Mouse (Mus musculus): Measurements from ENCODE around the gene Zdhhc13.

Gene Zdhhc13

DNA sequence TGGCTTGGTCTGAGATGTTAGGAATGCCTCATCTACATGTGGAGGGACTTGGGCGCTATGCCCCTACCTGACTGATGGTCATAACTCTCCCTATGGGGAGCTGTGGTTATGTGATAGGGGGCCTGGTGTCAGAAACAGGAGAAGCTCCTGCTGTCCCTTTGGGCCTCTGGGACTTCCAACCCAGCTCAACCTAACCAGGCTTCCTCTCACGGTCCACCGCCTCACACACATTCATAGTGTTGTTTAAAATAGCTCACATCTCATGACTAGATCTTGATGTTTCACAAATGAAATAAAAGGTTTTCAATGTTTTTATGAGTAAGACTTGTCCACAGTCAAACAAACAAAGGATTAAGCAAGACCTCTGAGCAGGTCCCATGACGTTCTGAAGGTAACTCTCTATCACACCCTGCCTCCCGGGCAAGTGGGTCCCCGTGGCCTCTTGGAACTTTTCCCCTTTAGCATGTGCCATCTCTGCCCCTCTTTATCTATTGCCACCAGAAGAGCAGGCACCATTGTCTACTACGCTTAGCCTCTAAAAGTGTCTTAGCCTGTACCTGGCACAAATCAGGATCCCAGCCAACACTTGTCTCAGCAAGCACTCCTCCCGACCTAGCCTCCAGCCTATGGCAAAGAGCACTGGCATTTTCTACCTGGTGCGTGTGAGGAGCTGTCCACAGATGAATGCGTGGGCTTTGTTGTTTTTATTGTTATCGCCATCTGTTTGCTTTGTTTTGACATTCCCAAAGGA, 3.9 kb upstream of the Zdhhc13 start:
- DNase-seq (ENCODE audit: low spot score), result no peak

DNA sequence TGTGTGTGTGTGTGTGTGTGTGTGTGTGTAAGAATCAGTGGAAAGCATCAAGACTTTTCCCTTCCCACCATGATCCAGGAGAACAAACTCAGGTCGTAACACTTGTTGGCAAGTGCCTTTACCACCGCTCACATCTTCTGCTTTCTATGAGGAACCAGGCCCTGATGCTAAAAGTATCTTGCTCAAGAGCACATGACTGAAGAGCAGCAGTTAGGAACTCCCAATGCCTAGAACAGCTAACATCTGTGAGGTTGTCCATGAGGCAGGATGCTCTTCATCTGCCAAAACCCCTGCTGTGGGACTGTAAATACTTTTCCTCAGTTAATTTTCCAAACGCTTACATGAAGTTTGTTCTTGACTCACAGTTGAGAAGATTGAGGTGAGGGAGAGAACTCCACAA, 455 bp upstream of the Zdhhc13 start:
- peak; percentile 6 for DNase-seq (ENCODE audit: low spot score)

DNA sequence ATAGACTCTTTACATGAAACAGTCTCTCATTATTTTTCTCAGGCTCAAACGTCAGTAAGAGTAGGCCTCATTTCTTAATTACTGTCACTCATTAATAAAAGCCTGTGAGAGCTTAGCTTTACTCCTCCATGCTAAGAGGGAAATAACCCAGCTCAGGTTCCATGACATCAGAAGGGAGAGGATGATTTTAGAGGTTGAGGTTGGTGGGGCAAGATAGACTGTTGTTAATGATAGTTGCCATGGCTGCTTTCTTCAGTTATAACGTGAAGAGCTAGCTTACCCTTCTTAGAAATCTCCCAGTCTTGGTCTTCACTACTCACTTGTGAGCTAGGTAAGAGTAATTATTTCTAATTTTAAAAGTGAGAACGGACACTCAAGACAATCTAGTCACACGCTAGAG, 1.3 kb downstream of the Zdhhc13 start:
- no peak for DNase-seq (ENCODE audit: low spot score)

DNA sequence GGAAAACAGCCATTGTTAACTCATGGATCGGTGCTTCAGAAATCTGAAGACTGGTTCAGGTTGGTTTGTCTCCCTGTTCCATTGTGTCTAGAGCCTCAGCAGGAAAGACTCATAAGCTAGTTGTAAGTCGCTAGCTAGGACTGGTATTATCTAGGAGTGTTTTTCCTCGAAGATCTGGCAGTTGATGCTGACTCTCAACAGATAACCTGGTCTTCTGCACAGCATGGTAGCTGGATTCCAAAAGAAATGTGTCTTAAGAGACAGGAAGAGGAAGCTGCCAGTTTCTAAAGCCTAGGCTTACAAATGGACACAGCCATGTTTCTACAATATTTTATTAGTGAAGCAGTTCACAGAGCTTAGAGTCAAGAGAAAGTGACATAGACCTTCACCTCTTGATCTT, 2.6 kb downstream of the Zdhhc13 start:
- no peak for DNase-seq (ENCODE audit: low spot score)

DNA sequence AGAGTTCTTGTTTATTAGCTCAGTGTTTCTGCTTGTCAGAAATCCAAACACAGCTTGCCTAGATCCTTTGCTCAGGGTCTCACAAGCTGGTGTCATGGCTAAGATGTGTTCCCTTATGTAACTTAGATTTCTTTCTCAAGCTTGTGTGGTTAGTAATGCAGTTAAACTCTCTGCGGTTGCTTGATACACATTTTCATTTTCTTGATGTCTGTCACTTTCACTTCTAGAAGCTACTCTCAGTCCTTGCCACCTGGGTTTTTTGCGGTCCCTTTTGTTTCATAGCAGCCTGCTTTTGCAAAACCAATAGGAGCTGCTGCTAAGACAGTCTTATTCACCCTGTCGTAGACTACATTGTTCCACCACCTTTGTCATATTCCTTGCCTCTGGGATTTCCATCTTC, 6.3 kb downstream of the Zdhhc13 start:
- DNase-seq (ENCODE audit: low spot score), result no peak

DNA sequence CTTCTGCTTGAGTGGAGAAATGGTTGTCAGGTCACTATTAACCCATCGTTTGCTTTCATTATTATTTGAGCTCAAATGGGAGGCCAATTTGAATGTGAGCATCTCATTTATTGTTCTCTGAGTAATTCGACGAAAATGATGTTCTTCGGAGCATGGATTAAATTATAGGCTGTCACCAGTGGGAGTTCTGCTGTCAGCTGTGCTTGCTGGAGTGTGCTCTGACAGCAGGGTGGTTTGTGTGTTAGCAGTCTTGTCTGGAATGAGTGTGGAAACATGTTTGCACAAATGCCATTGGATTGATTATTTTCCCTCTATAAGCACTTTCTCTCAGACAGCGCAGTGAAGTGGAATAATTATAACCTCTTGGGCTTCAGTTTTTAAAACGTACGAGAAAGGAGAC, 14.6 kb downstream of the Zdhhc13 start:
- DNase-seq (ENCODE audit: low spot score), result no peak

DNA sequence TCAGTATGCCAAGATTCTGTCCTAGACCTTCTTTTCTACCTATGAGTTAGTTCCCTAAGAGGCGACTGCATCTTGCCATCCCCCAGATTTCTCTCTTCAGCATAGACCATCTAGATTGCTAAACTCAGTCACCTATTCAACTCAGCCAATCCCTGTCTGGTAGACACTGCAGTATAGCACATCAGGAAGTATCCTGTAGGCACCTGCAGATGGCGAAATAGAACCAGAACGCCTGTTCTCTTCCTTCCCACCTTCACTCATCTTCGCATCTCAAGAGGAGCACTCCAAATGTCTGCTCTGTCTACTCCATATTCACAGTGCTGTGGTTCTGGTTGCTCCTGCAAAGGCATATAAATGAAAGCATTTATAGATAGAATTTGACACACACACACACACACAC, 17.8 kb downstream of the Zdhhc13 start:
- DNase-seq (ENCODE audit: low spot score), result no peak

DNA sequence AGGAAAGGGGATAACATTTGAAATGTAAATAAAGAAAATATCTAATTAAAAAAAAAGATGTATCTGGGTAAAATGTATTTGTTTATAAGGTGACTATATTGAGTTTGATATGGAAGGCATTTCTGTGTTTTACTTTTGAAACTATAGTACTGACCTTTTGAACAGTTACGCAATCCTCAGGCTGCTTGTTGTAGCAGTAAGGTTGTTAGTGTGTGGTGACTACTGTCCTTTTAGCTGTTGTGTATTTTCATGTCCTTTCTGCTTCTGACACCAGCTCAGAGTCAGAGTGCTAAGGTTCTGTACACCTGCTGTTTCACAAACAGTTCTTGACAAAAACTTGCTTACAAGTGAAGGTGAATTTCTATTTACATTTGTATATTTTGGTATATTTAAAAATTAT, 21.8 kb downstream of the Zdhhc13 start:
- DNase-seq (ENCODE audit: low spot score), result no peak

DNA sequence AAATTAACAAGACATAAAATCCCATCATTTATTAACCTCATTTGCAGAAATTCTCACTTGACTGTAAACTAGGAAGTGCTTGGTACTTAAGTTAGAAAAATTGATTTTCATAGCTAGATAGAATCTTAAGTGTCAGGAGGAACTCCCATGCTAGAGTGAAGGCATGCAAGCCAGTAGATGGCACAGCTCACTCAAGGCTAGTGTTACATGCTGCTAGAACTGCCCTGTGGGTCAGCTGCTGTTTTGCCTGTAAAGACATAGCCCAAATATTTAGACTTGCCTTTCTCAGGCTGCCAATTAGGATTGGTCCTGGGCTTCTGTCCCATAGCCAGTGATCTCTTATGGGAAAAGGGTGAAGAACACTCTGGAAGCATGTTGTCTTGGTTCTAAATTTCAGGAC, 23.6 kb downstream of the Zdhhc13 start:
- DNase-seq (ENCODE audit: low spot score), result no peak

DNA sequence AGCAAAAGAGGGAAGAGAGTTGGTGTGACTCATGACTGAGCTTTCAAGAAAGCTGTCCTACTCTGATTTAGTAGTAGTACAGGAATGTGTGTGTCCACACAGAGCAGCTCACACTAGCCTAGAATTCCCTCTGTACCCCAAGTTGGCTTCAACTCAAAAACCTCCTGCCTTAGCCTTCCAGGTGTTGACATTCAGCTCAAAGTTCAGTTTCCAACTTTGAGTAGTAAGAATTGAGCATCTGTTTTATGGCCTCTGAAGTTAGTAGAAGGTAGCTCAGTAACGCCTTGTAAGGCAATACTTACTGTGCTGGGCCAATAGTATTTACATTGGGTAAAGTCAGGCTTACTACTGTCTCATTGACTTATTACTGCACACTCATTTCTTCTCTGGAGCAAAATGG, 24.8 kb downstream of the Zdhhc13 start:
- DNase-seq (ENCODE audit: low spot score), result no peak

DNA sequence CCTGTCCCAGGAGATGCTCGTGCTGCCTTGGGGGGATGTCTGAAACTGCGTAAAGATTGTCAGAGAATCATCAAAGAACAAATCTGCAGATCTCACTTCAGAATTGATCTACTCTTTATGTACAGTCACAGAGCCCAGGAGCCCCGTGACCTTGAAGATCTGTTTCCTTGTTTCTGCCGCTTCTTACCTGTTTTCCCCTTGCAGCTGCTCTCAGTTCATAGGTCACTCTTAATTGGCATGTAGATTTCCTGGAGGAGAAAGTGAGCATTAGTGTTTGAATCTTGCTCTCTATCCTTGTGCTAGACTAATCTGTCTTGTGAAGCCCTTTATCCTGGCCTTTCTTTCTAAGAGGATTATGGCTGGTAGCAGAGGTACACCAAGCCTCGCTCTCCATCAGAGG, 32.9 kb downstream of the Zdhhc13 start:
- DNase-seq (ENCODE audit: low spot score), result no peak

DNA sequence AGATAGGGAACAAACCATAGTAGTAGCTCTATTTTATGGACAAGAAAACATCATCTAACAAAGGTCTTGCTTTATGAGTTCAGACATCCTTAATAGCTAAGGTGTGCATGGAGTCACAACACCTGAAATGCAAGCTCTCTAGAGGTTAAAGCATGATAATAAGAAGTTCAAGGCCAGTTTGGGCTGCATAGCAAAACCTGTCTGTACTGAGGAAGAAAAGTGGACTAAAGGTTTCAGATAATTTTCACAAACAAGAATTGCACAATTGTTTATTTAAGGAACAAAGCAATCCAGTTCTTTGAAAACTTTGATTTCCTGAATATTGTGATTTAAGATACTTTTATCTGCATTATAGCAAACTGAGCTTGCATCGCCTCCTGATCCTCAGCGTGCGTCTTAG, 34.8 kb downstream of the Zdhhc13 start:
- no peak for DNase-seq (ENCODE audit: low spot score)

DNA sequence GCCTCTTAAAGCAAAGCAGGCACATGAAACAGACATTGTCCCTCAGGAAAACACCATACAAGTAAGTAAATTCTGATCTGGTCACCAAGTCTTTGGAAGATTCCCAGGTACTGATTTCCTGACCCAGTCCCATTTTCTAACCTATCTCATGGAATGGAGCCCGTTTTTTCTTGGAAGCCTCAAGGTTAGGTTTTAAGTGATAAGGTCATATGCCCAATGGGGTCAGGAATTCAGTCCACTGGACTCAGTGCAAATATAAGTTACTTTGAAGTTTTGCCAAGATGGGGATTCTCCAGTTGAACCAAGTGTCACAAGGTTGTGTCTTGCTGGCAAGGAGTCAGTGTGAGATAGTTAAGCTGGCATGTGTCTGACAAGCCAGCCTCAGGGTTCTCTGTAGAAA, 35.9 kb downstream of the Zdhhc13 start:
- DNase-seq (ENCODE audit: low spot score), result no peak

DNA sequence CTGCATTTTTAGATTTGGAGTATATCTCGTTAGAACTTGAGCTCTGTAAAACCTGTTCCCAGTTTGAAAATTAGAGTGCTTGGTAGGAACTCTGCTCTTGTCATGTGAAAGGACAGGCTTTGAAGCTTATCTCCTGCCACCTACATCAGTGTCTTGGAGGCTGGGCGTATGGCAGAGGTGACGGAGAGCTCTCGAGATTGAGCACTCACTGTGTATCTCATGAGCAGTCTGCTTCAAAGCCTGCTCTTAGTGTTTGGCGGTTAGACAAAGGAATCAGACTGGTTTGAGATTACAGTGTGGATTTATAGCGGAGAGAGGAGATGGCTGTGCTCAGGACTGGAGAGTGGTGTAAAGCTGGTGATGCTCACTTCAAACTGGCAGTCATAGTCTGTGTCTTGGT, 36.4 kb downstream of the Zdhhc13 start:
- no peak for DNase-seq (ENCODE audit: low spot score)

DNA sequence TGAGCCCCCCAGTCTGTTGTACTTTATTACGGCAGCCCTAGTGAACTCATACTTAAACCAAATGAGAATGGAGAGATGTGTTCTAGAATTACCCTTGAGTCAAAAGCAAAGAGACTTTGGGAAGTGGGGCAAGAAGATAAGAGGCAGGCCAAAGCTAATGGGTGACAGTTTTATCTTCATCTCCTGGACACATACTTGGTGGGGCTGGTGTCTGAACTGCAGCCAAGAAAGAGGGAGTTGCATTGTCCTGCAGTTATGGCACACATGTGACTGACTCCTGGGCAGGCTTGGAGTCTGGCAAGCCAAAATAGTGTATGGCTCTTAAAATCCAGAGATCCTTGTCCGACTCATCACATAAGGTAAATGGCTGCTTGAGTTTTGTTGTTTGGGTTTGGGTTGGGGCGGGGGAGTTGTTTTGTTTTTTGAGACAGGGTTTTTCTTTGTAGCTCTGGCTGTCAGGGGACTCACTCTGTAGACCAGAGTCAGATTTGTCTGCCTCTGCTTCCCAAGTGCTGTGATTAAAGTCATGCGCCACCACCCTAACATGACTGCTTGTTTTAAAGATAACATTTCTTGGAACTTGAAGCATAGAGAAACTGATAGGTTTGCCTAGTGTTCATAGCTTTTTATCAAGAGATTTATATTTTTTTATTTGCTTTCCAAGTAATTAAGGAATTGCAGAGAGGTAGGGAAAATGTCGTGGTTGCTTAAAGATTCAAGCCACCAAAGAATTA, 40.5 kb downstream of the Zdhhc13 start:
- DNase-seq (ENCODE audit: low spot score), result no peak

DNA sequence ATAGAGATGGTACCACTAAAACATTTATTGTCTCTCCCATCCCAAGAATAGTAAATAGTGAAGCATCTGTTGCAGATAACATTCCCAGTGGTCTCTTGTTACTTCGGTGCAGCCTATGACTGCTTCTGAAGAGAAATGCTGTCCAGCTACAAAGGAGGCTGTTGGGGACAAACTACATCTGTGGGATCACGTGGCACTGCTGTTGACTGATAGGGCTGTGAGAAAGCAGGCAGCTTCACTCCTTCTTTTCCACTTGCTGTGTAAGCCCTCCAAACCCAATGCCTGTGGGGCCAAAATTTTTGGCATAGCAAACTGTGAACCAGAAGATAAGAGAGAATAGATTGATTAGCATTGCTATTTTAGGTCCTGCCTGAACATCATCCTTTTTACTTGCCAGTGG, 41.6 kb downstream of the Zdhhc13 start:
- no peak for DNase-seq (ENCODE audit: low spot score)

DNA sequence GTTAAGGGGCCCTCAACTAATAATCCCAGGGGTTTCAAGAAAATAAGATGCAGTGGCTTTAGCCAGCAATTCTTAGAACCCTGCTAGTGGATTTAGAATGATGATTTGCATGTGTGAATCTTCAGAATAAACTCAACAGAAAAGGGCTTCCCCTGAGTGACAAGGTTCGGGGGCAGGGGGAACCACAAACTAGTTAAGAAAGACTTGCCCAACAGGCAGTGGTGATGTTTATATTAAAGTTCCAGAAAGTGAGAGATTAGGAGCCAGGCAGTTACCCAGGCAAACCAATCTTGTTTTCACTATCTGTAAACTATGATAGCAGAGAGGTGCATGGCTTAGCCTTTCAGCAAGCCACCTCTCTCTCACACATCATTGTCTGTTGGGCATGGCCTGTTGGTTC, 43.9 kb downstream of the Zdhhc13 start:
- no peak for DNase-seq (ENCODE audit: low spot score)

DNA sequence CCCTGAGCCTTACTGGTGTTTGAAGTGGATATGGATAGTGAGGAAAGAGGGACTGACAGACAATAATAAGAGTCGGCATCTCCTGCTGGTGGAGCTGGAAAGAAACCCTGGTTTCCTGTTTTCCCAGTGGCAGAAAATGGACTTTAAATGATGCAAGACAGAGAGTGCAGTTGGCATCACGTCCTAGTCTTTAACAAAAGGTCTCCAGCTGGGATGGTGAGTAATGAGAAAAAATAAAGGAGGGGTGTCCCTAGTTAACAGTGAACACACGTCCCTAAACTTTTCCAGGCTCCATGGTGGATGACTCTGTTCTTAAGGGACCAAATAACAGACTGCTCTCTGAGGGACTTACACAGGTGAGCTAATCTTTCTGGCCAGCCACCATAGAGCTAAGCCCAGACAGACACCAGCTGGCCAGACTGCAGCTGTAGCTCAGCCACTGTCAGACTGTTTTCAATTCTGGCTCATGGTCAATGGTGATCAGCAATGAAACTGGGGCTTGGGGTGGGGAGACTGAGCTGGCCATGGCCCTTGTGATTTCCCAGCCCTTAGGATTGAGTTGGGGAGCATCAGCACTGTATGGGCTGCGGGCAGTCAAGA, 45.7 kb downstream of the Zdhhc13 start:
- DNase-seq (ENCODE audit: low spot score), result no peak

DNA sequence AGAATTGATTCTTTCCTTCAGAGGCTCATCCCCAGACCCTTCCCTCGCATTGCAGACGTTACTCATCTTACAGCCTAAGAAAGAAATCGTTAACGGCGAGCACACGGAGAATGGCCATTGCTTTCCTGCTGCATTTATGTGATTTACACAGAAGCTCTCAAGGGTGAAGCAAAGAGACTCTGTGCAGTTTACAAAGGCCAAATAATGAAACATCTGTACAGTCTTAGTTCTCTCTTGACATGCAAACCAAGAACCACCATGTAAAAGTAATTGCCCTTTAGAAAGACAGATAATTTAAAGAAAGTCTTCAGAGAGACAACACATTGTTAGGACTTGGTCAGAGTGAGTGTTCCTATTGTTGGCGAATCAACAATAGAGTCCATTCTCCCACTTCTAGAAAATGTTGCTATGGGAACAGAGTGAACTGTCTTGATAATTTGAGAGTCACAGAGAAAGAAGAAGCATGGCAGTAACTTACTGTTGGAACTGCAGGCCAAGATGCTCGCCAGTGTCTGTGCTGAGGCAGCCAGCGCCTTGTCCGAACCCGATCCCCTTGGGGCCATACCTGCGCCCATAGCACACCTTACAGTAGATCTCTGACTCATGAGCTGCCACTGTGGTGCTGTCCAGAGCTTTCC, 46.3 kb downstream of the Zdhhc13 start:
- DNase-seq (ENCODE audit: low spot score), result no peak

DNA sequence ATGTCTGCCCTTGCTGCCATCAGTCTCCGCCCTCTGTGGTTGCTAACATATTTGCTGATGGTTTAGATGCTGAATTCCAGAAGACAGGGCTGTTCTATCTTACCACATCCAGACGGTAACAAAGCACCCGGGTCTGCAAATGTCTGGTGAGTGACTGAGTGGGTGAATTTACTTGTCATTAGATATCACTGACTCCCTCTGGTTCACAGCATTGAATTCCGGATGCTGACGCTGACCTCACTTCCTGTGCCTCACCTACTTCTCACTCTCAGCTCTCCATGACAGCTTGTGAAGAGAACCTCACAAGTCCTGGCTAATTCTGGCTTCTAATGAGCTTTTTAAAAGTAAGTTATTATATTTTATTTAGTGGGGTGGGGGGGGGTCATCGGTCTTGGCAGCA, 48.1 kb downstream of the Zdhhc13 start:
- DNase-seq (ENCODE audit: low spot score), result no peak

DNA sequence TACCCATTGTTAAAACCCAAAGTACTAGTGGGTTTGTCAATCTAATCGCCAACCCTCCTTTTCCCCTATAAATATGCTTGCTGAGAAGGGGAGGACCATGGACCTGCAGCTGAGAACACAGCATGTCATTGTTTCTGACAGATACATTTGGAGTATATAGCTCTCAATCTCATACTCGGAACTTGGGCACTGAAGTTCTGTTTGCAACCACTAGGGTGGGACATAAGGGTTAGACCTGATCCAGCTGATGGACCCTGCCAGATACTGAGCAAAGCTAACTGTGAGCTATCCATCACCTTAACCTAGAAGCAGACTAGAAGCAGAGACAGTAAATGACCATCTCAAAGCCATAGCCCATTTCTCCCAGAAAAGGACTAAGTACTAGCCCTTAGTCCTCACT, 49.6 kb downstream of the Zdhhc13 start:
- no peak for DNase-seq (ENCODE audit: low spot score)

DNA sequence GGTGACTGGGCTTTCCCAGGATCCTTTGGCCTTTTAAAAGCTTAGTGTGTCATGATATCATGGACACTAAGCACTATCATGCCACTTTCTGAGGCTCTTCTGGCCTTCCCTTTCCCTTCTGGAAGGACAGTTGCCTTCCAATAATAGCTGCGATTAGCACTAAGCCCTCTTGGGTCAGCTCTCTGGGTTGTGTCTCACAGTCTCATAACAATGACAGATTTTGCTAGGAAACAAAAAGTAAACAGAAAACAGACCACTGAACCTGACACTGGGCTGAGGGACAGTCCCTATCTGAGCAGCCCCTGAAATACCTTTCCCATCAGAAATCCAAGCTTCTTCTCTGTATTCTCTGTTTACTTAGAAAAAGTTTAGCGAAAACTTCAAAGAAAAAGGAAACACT, 51.7 kb downstream of the Zdhhc13 start:
- no peak for DNase-seq (ENCODE audit: low spot score)

DNA sequence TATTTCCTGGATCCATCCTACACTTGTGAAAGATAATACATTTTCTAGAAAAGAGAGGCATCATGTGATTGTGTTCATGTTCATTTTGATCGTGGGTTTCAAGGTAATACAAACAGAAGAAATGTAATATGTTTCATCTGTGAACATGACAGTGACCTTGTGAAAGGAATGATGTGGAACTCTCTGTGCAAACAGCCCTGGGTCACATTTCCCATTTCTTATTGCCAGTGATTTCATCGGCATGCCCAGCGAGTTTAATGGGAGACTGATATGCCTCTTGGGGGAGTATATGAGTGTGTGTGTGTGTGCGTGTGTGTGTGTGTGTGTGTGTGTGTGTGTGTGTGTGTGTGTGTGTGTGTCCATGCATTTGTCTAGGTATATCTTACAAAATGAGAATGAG, 52.7 kb downstream of the Zdhhc13 start:
- no peak for DNase-seq (ENCODE audit: low spot score)

All from MN1 (cell line).